Mouse (Mus musculus): Measurements from ENCODE around the gene Ccl17. TPM values are rescaled to one million over a fixed set of nuclear protein-coding genes. Genes with fewer than 3 reads are reported as not detected.
"Not testable (repeated sequence)": the region's sequence is repeated elsewhere in the genome, so short reads cannot be mapped to it uniquely, and the experiment has no call there.

Gene Ccl17
- polyA plus RNA-seq, 1 experiment: not detected

- H3K4me1 ChIP-seq (ENCODE audit: control insufficient read depth, insufficient read depth, low read length): peaks cover 13% of the 10 kb centered on the region
- TF ChIP-seq CTCF (IDR thresholded peaks at IDR 0.05; ENCODE audit: low read depth, low read length) (no peak), POLR2A (IDR thresholded peaks at IDR 0.05; ENCODE audit: borderline replicate concordance, low read depth, low read length) (no peak)
These were observed 27.7 kb downstream of the Ccl17 start, which contains the start of the genes Coq9 and Ciapin1 for GRCm38 (mm10) chr8:94837662-94838574. Gene Coq9, plus strand, starts transcription at chr8:94838321. Gene Ciapin1, minus strand, starts transcription at chr8:94838358.

GRCm38 (mm10) chr8:94838600-94838999 lies 28.3 kb downstream of the Ccl17 start:
- H3K27ac ChIP-seq (ENCODE audit: insufficient read depth, low read depth, low read length): peak overlapping the region; percentile 67
- H3K4me3 ChIP-seq (ENCODE audit: insufficient read depth, low read length): peak overlapping the region; percentile 74
- TF ChIP-seq CTCF (IDR thresholded peaks at IDR 0.05; ENCODE audit: low read depth, low read length) (no peak), POLR2A (IDR thresholded peaks at IDR 0.05; ENCODE audit: borderline replicate concordance, low read depth, low read length) (no peak)
- H3K4me1 ChIP-seq (ENCODE audit: control insufficient read depth, insufficient read depth, low read length): peaks cover 13% of the 10 kb centered on the region

More at GRCm38 (mm10) chr8:94837662-94838574, 27.7 kb downstream of the Ccl17 start, which contains the start of the genes Coq9 and Ciapin1:
- Histone ChIP-seq H3K4me3 (ENCODE audit: insufficient read depth, low read length) (peak within 1 kb of the TSS; percentile 74), H3K27ac (ENCODE audit: insufficient read depth, low read depth, low read length) (peak within 1 kb of the TSS; percentile 67)

GRCm38 (mm10) chr8:94841183-94841582 lies 30.9 kb downstream of the Ccl17 start:
- Histone ChIP-seq H3K4me3 (ENCODE audit: insufficient read depth, low read length) (no peak overlapping the region), H3K27ac (ENCODE audit: insufficient read depth, low read depth, low read length) (no peak overlapping the region), H3K4me1 (ENCODE audit: control insufficient read depth, insufficient read depth, low read length) (peaks cover 7% of the 10 kb centered on the region)
- TF ChIP-seq CTCF (IDR thresholded peaks at IDR 0.05; ENCODE audit: low read depth, low read length) (no peak), POLR2A (IDR thresholded peaks at IDR 0.05; ENCODE audit: borderline replicate concordance, low read depth, low read length) (no peak)

- Histone ChIP-seq H3K4me1 (ENCODE audit: control insufficient read depth, insufficient read depth, low read length) (no peaks in the 10 kb centered on the region), H3K4me3 (ENCODE audit: insufficient read depth, low read length) (no peak overlapping the region), H3K27ac (ENCODE audit: insufficient read depth, low read depth, low read length) (no peak overlapping the region)
- no peak for TF ChIP-seq POLR2A (IDR thresholded peaks at IDR 0.05; ENCODE audit: borderline replicate concordance, low read depth, low read length)
These were observed 39.8 kb downstream of the Ccl17 start for GRCm38 (mm10) chr8:94850049-94850448.

- not testable (repeated sequence) for H3K4me3 ChIP-seq (ENCODE audit: insufficient read depth, low read length); H3K27ac ChIP-seq (ENCODE audit: insufficient read depth, low read depth, low read length); H3K4me1 ChIP-seq (ENCODE audit: control insufficient read depth, insufficient read depth, low read length)
These were observed 44.5 kb downstream of the Ccl17 start for GRCm38 (mm10) chr8:94854761-94855160.

- H3K4me3 ChIP-seq (ENCODE audit: insufficient read depth, low read length): no peak overlapping the region
- TF ChIP-seq POLR2A (IDR thresholded peaks at IDR 0.05; ENCODE audit: borderline replicate concordance, low read depth, low read length): no peak
- no peak for TF ChIP-seq CTCF (IDR thresholded peaks at IDR 0.05; ENCODE audit: low read depth, low read length)
- H3K27ac ChIP-seq (ENCODE audit: insufficient read depth, low read depth, low read length): no peak overlapping the region
- peaks cover 8% of the 10 kb centered on the region for H3K4me1 ChIP-seq (ENCODE audit: control insufficient read depth, insufficient read depth, low read length)
These were observed 46.7 kb downstream of the Ccl17 start for GRCm38 (mm10) chr8:94857011-94857345.

GRCm38 (mm10) chr8:94857346-94858173 lies 47.3 kb downstream of the Ccl17 start, which contains the start of gene Polr2c:
Gene Polr2c, plus strand, starts transcription at chr8:94857450.
- H3K4me1 ChIP-seq (ENCODE audit: control insufficient read depth, insufficient read depth, low read length): peaks cover 8% of the 10 kb centered on the region
- peak within 1 kb of the TSS; percentile 88 for H3K4me3 ChIP-seq (ENCODE audit: insufficient read depth, low read length)
- no peak for TF ChIP-seq POLR2A (IDR thresholded peaks at IDR 0.05; ENCODE audit: borderline replicate concordance, low read depth, low read length)
- peak; percentile 30; the same call in 1 of the 2 replicates for TF ChIP-seq CTCF (IDR thresholded peaks at IDR 0.05; ENCODE audit: low read depth, low read length)
- H3K27ac ChIP-seq (ENCODE audit: insufficient read depth, low read depth, low read length): no peak within 1 kb of the TSS

- Histone ChIP-seq H3K4me3 (ENCODE audit: insufficient read depth, low read length) (no peak overlapping the region), H3K27ac (ENCODE audit: insufficient read depth, low read depth, low read length) (no peak overlapping the region), H3K4me1 (ENCODE audit: control insufficient read depth, insufficient read depth, low read length) (peaks cover 8% of the 10 kb centered on the region)
- TF ChIP-seq POLR2A (IDR thresholded peaks at IDR 0.05; ENCODE audit: borderline replicate concordance, low read depth, low read length): no peak
- peak; percentile 49; the same call in 1 of the 2 replicates for TF ChIP-seq CTCF (IDR thresholded peaks at IDR 0.05; ENCODE audit: low read depth, low read length)
These were observed 51.2 kb downstream of the Ccl17 start for GRCm38 (mm10) chr8:94861352-94861910.

Other genes with a start within 250 kb of the Ccl17 start
- 22.0 and 23.8 TPM in 2 replicates for gene Rspry1, start 208.5 kb upstream of the Ccl17 start, polyA plus RNA-seq (2012; ENCODE audit: insufficient read depth, insufficient read length, missing spikeins)
- 77.1 and 77.4 TPM in 2 replicates for gene Fam192a, start 208.5 kb upstream of the Ccl17 start, polyA plus RNA-seq (2012; ENCODE audit: insufficient read depth, insufficient read length, missing spikeins)
- gene Arl2bp, start 143.9 kb upstream of the Ccl17 start, polyA plus RNA-seq (2012; ENCODE audit: insufficient read depth, insufficient read length, missing spikeins): 25.3 and 32.4 TPM in 2 replicates
- gene Pllp, start 114.2 kb upstream of the Ccl17 start, polyA plus RNA-seq (2012; ENCODE audit: insufficient read depth, insufficient read length, missing spikeins): not detected in 2 replicates
- 0.36 and 0.50 TPM in 2 replicates for gene Ccl22, start 64.9 kb upstream of the Ccl17 start, polyA plus RNA-seq (2012; ENCODE audit: insufficient read depth, insufficient read length, missing spikeins)
- 0.56 and 0.76 TPM in 2 replicates for gene Cx3cl1, start 38.4 kb upstream of the Ccl17 start, polyA plus RNA-seq (2012; ENCODE audit: insufficient read depth, insufficient read length, missing spikeins)
- gene Coq9, start 27.9 kb downstream of the Ccl17 start, polyA plus RNA-seq (2012; ENCODE audit: insufficient read depth, insufficient read length, missing spikeins): 33.1 and 34.1 TPM in 2 replicates
- 12.9 and 19.7 TPM in 2 replicates for gene Ciapin1, start 27.9 kb downstream of the Ccl17 start, polyA plus RNA-seq (2012; ENCODE audit: insufficient read depth, insufficient read length, missing spikeins)
- gene Polr2c, start 47.0 kb downstream of the Ccl17 start, polyA plus RNA-seq (2012; ENCODE audit: insufficient read depth, insufficient read length, missing spikeins): 41.7 and 44.9 TPM in 2 replicates
- gene Dok4, start 65.9 kb downstream of the Ccl17 start, polyA plus RNA-seq (2012; ENCODE audit: insufficient read depth, insufficient read length, missing spikeins): 3.7 and 7.4 TPM in 2 replicates
- gene Ccdc102a, start 107.6 kb downstream of the Ccl17 start, polyA plus RNA-seq (2012; ENCODE audit: insufficient read depth, insufficient read length, missing spikeins): not detected in 2 replicates
- not detected in 2 replicates for gene Adgrg5, start 113.2 kb downstream of the Ccl17 start, polyA plus RNA-seq (2012; ENCODE audit: insufficient read depth, insufficient read length, missing spikeins)
- gene Adgrg1, start 164.3 kb downstream of the Ccl17 start, polyA plus RNA-seq (2012; ENCODE audit: insufficient read depth, insufficient read length, missing spikeins): 1.1 and 1.8 TPM in 2 replicates
- gene Adgrg3, start 207.2 kb downstream of the Ccl17 start, polyA plus RNA-seq (2012; ENCODE audit: insufficient read depth, insufficient read length, missing spikeins): 0.23 TPM in 1 of 2 replicates, not detected in the other
- not detected in 2 replicates for gene Drc7, start 244.7 kb downstream of the Ccl17 start, polyA plus RNA-seq (2012; ENCODE audit: insufficient read depth, insufficient read length, missing spikeins)